Mouse (Mus musculus) retina, postnatal 1 day (tissue): ENCODE measurements around the gene Crybb3.

Experiments used
- DNase-seq: peaks from one replicate; pipeline ENCODE4 v3.0.0-alpha.2; 2012

Gene Crybb3

GRCm38 (mm10) chr5:113101457-113101856 is 20.1 kb upstream of the Crybb3 start:
- no peak for DNase-seq

GRCm38 (mm10) chr5:113100422-113100821 is 19.0 kb upstream of the Crybb3 start:
- no peak for DNase-seq

- DNase-seq: peak; percentile 90
These were observed 18.2 kb upstream of the Crybb3 start for GRCm38 (mm10) chr5:113099546-113099945.

- DNase-seq: no peak
These were observed 16.2 kb upstream of the Crybb3 start for GRCm38 (mm10) chr5:113097551-113097950.

GRCm38 (mm10) chr5:113095456-113095855 is 14.1 kb upstream of the Crybb3 start:
- DNase-seq: no peak

GRCm38 (mm10) chr5:113092406-113092805 is 11.0 kb upstream of the Crybb3 start:
- no peak for DNase-seq

- peak; percentile 78 for DNase-seq
These were observed 9.8 kb upstream of the Crybb3 start for GRCm38 (mm10) chr5:113091162-113091561.

GRCm38 (mm10) chr5:113090750-113091149 is 9.4 kb upstream of the Crybb3 start:
- DNase-seq: no peak

- DNase-seq: no peak
These were observed 8.8 kb upstream of the Crybb3 start for GRCm38 (mm10) chr5:113090077-113090690.

- no peak for DNase-seq
These were observed 6.1 kb upstream of the Crybb3 start for GRCm38 (mm10) chr5:113087465-113087864.

GRCm38 (mm10) chr5:113086990-113087389 is 5.6 kb upstream of the Crybb3 start:
- DNase-seq: no peak

GRCm38 (mm10) chr5:113086439-113086838 is 5.1 kb upstream of the Crybb3 start:
- no peak for DNase-seq

- no peak for DNase-seq
These were observed 4.5 kb upstream of the Crybb3 start for GRCm38 (mm10) chr5:113085931-113086330.

GRCm38 (mm10) chr5:113084309-113084708 is 2.9 kb upstream of the Crybb3 start:
- no peak for DNase-seq

- DNase-seq: no peak
These were observed 1.2 kb upstream of the Crybb3 start for GRCm38 (mm10) chr5:113082356-113083168.

GRCm38 (mm10) chr5:113081020-113081419 is 364 bp downstream of the Crybb3 start:
- no peak for DNase-seq

- DNase-seq: peak; percentile 67
These were observed 1.6 kb downstream of the Crybb3 start for GRCm38 (mm10) chr5:113079783-113080182.

GRCm38 (mm10) chr5:113078686-113079085 is 2.7 kb downstream of the Crybb3 start:
- DNase-seq: no peak

- no peak for DNase-seq
These were observed 11.4 kb downstream of the Crybb3 start, which contains the start of gene Crybb2 for GRCm38 (mm10) chr5:113070017-113070416. Gene Crybb2 (minus strand): TSS chr5:113070117.

GRCm38 (mm10) chr5:113054308-113054707 is 27.1 kb downstream of the Crybb3 start:
- DNase-seq: peak; percentile 83

GRCm38 (mm10) chr5:113050581-113051185 is 30.7 kb downstream of the Crybb3 start:
- no peak for DNase-seq

- peak; percentile 62 for DNase-seq
These were observed 31.5 kb downstream of the Crybb3 start for GRCm38 (mm10) chr5:113049876-113050275.

GRCm38 (mm10) chr5:113045511-113046273 is 35.7 kb downstream of the Crybb3 start:
- DNase-seq: no peak
